In the genomic region with DNA sequence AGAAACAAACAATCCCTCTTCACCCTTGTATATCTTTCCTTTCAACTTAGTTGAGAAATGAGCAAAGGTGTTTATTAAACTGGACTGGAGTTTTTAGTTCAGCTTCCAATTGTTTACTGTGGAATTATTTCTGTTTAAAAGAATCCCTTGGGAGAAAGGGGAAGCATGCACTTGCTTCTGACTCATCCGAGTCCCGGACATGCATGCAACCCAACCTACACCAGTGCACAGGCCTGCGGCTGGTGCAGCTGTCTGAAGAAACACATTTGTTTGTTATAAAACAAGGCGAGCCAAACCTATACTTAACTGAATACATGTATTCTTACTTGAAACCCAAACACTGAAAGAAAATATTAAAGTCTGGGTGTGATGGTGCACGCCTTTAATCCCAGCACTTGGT, we compare ENCODE assay signal across 23 mouse cellular contexts.
DNase-seq lines count a peak whose midpoint lies in the region; ATAC-seq and TF ChIP-seq lines count a peak whose summit lies in the region.
"Had no signal": no experiment of that assay in that cellular context is flagged by ENCODE, and none has a peak within 500 bp of the region (broad histone marks: within the 10 kb centered on the region; RNA-seq: fewer than 3 reads in every experiment).

No protein-coding gene starts in this region.

- H3K4me3 ChIP-seq in embryonic facial prominence, embryonic 14.5 days (ENCODE audit: low read depth, low read length) = no peak overlapping the region
- H3K4me3 ChIP-seq in embryonic facial prominence, embryonic 10.5 days = no peak overlapping the region
- no peak overlapping the region for H3K4me3 ChIP-seq in stomach, embryonic 14.5 days (ENCODE audit: low read depth, low read length)
- no peak overlapping the region for H3K4me3 ChIP-seq in stomach, postnatal 0 days (ENCODE audit: low read depth, low read length)
- H3K4me3 ChIP-seq in intestine, embryonic 16.5 days (ENCODE audit: low read length) = no peak overlapping the region
- no peak overlapping the region for H3K4me3 ChIP-seq in forebrain, embryonic 15.5 days
- H3K4me3 ChIP-seq: erythroblast, embryonic 14.5 days; lung, embryonic 15.5 days; midbrain, embryonic 10.5 days; neural tube, embryonic 12.5 days had no signal

- H3K9me3 ChIP-seq in embryonic facial prominence, embryonic 14.5 days (ENCODE audit: control insufficient read depth, low read length) = no peaks in the 10 kb centered on the region
- H3K9me3 ChIP-seq in embryonic facial prominence, embryonic 10.5 days = no peaks in the 10 kb centered on the region
- no peaks in the 10 kb centered on the region for H3K9me3 ChIP-seq in stomach, embryonic 14.5 days (ENCODE audit: control insufficient read depth, low read depth, low read length)
- no peaks in the 10 kb centered on the region for H3K9me3 ChIP-seq in stomach, postnatal 0 days (ENCODE audit: control insufficient read depth, low read length)
- H3K9me3 ChIP-seq in intestine, embryonic 16.5 days (ENCODE audit: control insufficient read depth, low read length) = no peaks in the 10 kb centered on the region
- no peaks in the 10 kb centered on the region for H3K9me3 ChIP-seq in forebrain, embryonic 15.5 days
- H3K9me3 ChIP-seq: lung, embryonic 15.5 days; midbrain, embryonic 10.5 days; neural tube, embryonic 12.5 days had no signal

- TF ChIP-seq CTCF in stomach, postnatal 0 days (IDR thresholded peaks at IDR 0.05; ENCODE audit: low read depth) = no peak

- 62% methylated on average over 5 of the region's 5 CpGs for WGBS in embryonic facial prominence, embryonic 14.5 days
- 86% methylated on average over 5 of the region's 5 CpGs for WGBS in embryonic facial prominence, embryonic 10.5 days
- 48% methylated on average over 5 of the region's 5 CpGs for WGBS in stomach, embryonic 14.5 days
- WGBS in stomach, postnatal 0 days = 41% methylated on average over 5 of the region's 5 CpGs
- 52% methylated on average over 5 of the region's 5 CpGs for WGBS in intestine, embryonic 16.5 days
- WGBS in forebrain, embryonic 15.5 days = 69% methylated on average over 5 of the region's 5 CpGs

- no peaks in the 10 kb centered on the region for H3K27me3 ChIP-seq in embryonic facial prominence, embryonic 14.5 days (replicated peaks; ENCODE audit: control insufficient read depth, insufficient read depth, low read length)
- peaks cover 5% of the 10 kb centered on the region; the same call in 1 of the 2 replicates for H3K27me3 ChIP-seq in embryonic facial prominence, embryonic 10.5 days (replicated peaks; ENCODE audit: low read depth, poor library complexity, severe bottlenecking)
- no peaks in the 10 kb centered on the region for H3K27me3 ChIP-seq in stomach, embryonic 14.5 days (ENCODE audit: control insufficient read depth, insufficient read depth, low read length)
- no peaks in the 10 kb centered on the region for H3K27me3 ChIP-seq in stomach, postnatal 0 days (ENCODE audit: control insufficient read depth, insufficient read depth, low read length)
- no peaks in the 10 kb centered on the region for H3K27me3 ChIP-seq in intestine, embryonic 16.5 days (replicated peaks; ENCODE audit: control insufficient read depth, insufficient read depth, low read length)
- no peaks in the 10 kb centered on the region for H3K27me3 ChIP-seq in forebrain, embryonic 15.5 days
- H3K27me3 ChIP-seq: lung, embryonic 15.5 days; neural tube, embryonic 12.5 days had no signal

- peaks cover 11% of the 10 kb centered on the region for H3K4me1 ChIP-seq in embryonic facial prominence, embryonic 14.5 days (ENCODE audit: control insufficient read depth, insufficient read depth, low read length)
- peaks cover 14% of the 10 kb centered on the region for H3K4me1 ChIP-seq in embryonic facial prominence, embryonic 10.5 days
- H3K4me1 ChIP-seq in stomach, embryonic 14.5 days (ENCODE audit: control insufficient read depth, insufficient read depth, low read length) = peaks cover 18% of the 10 kb centered on the region; the same call in 1 of the 2 replicates
- H3K4me1 ChIP-seq in stomach, postnatal 0 days (replicated peaks; ENCODE audit: control insufficient read depth, insufficient read depth) = peaks cover 6% of the 10 kb centered on the region
- H3K4me1 ChIP-seq in intestine, embryonic 16.5 days (ENCODE audit: control insufficient read depth, insufficient read depth, low read length) = peaks cover 5% of the 10 kb centered on the region; the same call in 1 of the 2 replicates
- peaks cover 25% of the 10 kb centered on the region for H3K4me1 ChIP-seq in forebrain, embryonic 15.5 days

- no peak for TF ChIP-seq EP300 in stomach, postnatal 0 days (optimal IDR thresholded peaks at IDR 0.05)

- no peak overlapping the region for H3K9ac ChIP-seq in embryonic facial prominence, embryonic 14.5 days (ENCODE audit: low read depth, low read length)
- no peak overlapping the region for H3K9ac ChIP-seq in stomach, embryonic 14.5 days (replicated peaks; ENCODE audit: low read depth, low read length)
- no peak overlapping the region for H3K9ac ChIP-seq in stomach, postnatal 0 days (ENCODE audit: low read length)
- H3K9ac ChIP-seq in intestine, embryonic 16.5 days (ENCODE audit: low read depth, low read length) = no peak overlapping the region
- H3K9ac ChIP-seq in forebrain, embryonic 15.5 days (replicated peaks) = no peak overlapping the region
- H3K9ac ChIP-seq: forebrain, postnatal 0 days; hindbrain, embryonic 14.5 days; lung, embryonic 15.5 days; neural tube, embryonic 12.5 days had no signal

- DNase-seq in embryonic facial prominence, embryonic 14.5 days (ENCODE audit: low spot score) = peak; percentile 48
- no peak for DNase-seq in embryonic facial prominence, embryonic 10.5 days (ENCODE audit: low spot score)
- DNase-seq in stomach, postnatal 0 days (ENCODE audit: low spot score) = no peak
- no peak for DNase-seq in right cerebral cortex, postnatal 4 days
- no peak for DNase-seq in layer of hippocampus, postnatal 10 days (ENCODE audit: low spot score in 2 of 2)
- DNase-seq: adrenal gland, adult 8-10 months; cerebellum, adult 8-10 months; heart, postnatal 4 days; kidney, adult 8-10 months had no signal

- ATAC-seq in embryonic facial prominence, embryonic 14.5 days (ENCODE audit: low read depth) = no peak
- 0 out of 2 replicates have a peak, but pooled peaks have one; percentile 39 for ATAC-seq in stomach, embryonic 14.5 days (ENCODE audit: insufficient number of reproducible peaks, insufficient read depth, low FRiP score, low read depth)
- no peak for ATAC-seq in stomach, postnatal 0 days (ENCODE audit: low FRiP score, low TSS enrichment)
- peak; percentile 36; the same call in 1 of the 2 replicates for ATAC-seq in intestine, embryonic 16.5 days
- no peak for ATAC-seq in forebrain, embryonic 15.5 days (replicated peaks)
- ATAC-seq: CD4-positive, CD25-positive, alpha-beta regulatory T cell, adult 4 months; inflammation-experienced regulatory T-cells, adult 6 months; midbrain, embryonic 16.5 days had no signal

- H3K4me2 ChIP-seq in embryonic facial prominence, embryonic 14.5 days (ENCODE audit: low read depth, low read length) = no peak overlapping the region
- H3K4me2 ChIP-seq in stomach, embryonic 14.5 days (replicated peaks; ENCODE audit: low read depth, low read length) = no peak overlapping the region
- H3K4me2 ChIP-seq in stomach, postnatal 0 days (replicated peaks; ENCODE audit: low read depth) = no peak overlapping the region
- no peak overlapping the region for H3K4me2 ChIP-seq in intestine, embryonic 16.5 days (ENCODE audit: low read depth, low read length)
- H3K4me2 ChIP-seq in forebrain, embryonic 15.5 days (replicated peaks) = no peak overlapping the region
- H3K4me2 ChIP-seq: heart, embryonic 11.5 days; hindbrain, embryonic 14.5 days; lung, embryonic 15.5 days; neural tube, embryonic 12.5 days had no signal

- no peaks in the 10 kb centered on the region for H3K36me3 ChIP-seq in embryonic facial prominence, embryonic 14.5 days (ENCODE audit: control insufficient read depth, insufficient read depth, low read length)
- no peaks in the 10 kb centered on the region for H3K36me3 ChIP-seq in embryonic facial prominence, embryonic 10.5 days (replicated peaks)
- H3K36me3 ChIP-seq in stomach, embryonic 14.5 days (ENCODE audit: control insufficient read depth, insufficient read depth, low read length) = no peaks in the 10 kb centered on the region
- no peaks in the 10 kb centered on the region for H3K36me3 ChIP-seq in stomach, postnatal 0 days (ENCODE audit: control insufficient read depth, insufficient read depth, low read length)
- H3K36me3 ChIP-seq in intestine, embryonic 16.5 days (ENCODE audit: control insufficient read depth, insufficient read depth, low read length) = no peaks in the 10 kb centered on the region
- no peaks in the 10 kb centered on the region for H3K36me3 ChIP-seq in forebrain, embryonic 15.5 days
- H3K36me3 ChIP-seq: lung, embryonic 15.5 days; midbrain, embryonic 10.5 days; neural tube, embryonic 12.5 days had no signal

- no peak overlapping the region for H3K27ac ChIP-seq in embryonic facial prominence, embryonic 14.5 days (replicated peaks; ENCODE audit: low read depth, low read length)
- no peak overlapping the region; the same call in 1 of the 2 replicates for H3K27ac ChIP-seq in embryonic facial prominence, embryonic 10.5 days (replicated peaks)
- peak overlapping the region; percentile 1; the same call in 1 of the 2 replicates for H3K27ac ChIP-seq in stomach, embryonic 14.5 days (ENCODE audit: low read length)
- H3K27ac ChIP-seq in stomach, postnatal 0 days (replicated peaks) = no peak overlapping the region
- H3K27ac ChIP-seq in intestine, embryonic 16.5 days (ENCODE audit: low read length) = no peak overlapping the region
- no peak overlapping the region for H3K27ac ChIP-seq in forebrain, embryonic 15.5 days (replicated peaks)
- H3K27ac ChIP-seq: hindbrain, embryonic 14.5 days; kidney, postnatal 0 days; lung, embryonic 15.5 days; midbrain, embryonic 10.5 days; neural tube, embryonic 12.5 days had no signal

Comparison
In these comparisons a context has a peak if more than half of its experiments do, and no peak if none do; other contexts are left out.
1. ATAC-seq: peak in stomach, embryonic 14.5 days (single experiment) and intestine, embryonic 16.5 days (single experiment); none in embryonic facial prominence, embryonic 14.5 days (single experiment), stomach, postnatal 0 days (single experiment) and forebrain, embryonic 15.5 days (single experiment).